Mouse (Mus musculus): ENCODE measurements at regions not wholly inside any gene's neighbourhood (a gene's known extent, or its start where the extent isn't known, plus 50 kb on each side); places are given as distances from the start of the nearest gene placed in this dataset.

- TF ChIP-seq GATA1 (IDR thresholded peaks at IDR 0.05; ENCODE audit: borderline replicate concordance, low read length) (no peak), FLI1 (IDR thresholded peaks at IDR 0.05; ENCODE audit: low read length) (no peak)
These were observed 76.0 kb upstream of the Ccn6 start for GRCm38 (mm10) chr10:39239498-39240177.
